Mouse (Mus musculus): ENCODE measurements around the gene Adprhl2. TPM values are rescaled to one million over a fixed set of nuclear protein-coding genes. Genes with fewer than 3 reads are reported as not detected.

The Adprhl2 gene
- polyA plus RNA-seq, 2 experiments = 59.9 to 66.3 TPM

GRCm38 (mm10) chr4:126283582-126283981, 37.9 kb downstream of the Adprhl2 start:
- no peaks in the 10 kb centered on the region for H3K36me3 ChIP-seq (ENCODE audit: control insufficient read depth, insufficient read depth, low read length)
- H3K4me3 ChIP-seq (replicated peaks; ENCODE audit: low read length) = no peak overlapping the region
- DNase-seq (ENCODE audit: low spot score) (no peak), ATAC-seq (ENCODE audit: low FRiP score, low read depth) (no peak)
- peaks cover 36% of the 10 kb centered on the region for H3K4me1 ChIP-seq (ENCODE audit: control insufficient read depth, insufficient read depth, low read length)
- WGBS = 87% methylated on average over 8 of the region's 8 CpGs
- no peak overlapping the region for H3K4me2 ChIP-seq (replicated peaks; ENCODE audit: low read depth, low read length, severe bottlenecking)
- no peak overlapping the region for H3K9ac ChIP-seq (ENCODE audit: low read depth, low read length, severe bottlenecking)
- peaks cover 17% of the 10 kb centered on the region for H3K27me3 ChIP-seq (ENCODE audit: control insufficient read depth, insufficient read depth, low read length)
- no peak overlapping the region for H3K27ac ChIP-seq (replicated peaks; ENCODE audit: low read depth, low read length)
- TF ChIP-seq POLR2A (IDR thresholded peaks at IDR 0.05; ENCODE audit: borderline replicate concordance, extremely low read depth, insufficient read depth, insufficient read length) = no peak
- no peaks in the 10 kb centered on the region for H3K9me3 ChIP-seq (ENCODE audit: control insufficient read depth, low read length)

GRCm38 (mm10) chr4:126281706-126282105, 39.8 kb downstream of the Adprhl2 start:
- TF ChIP-seq POLR2A (IDR thresholded peaks at IDR 0.05; ENCODE audit: borderline replicate concordance, extremely low read depth, insufficient read depth, insufficient read length) = no peak

GRCm38 (mm10) chr4:126278961-126279360, 42.5 kb downstream of the Adprhl2 start:
- Histone ChIP-seq H3K4me2 (replicated peaks; ENCODE audit: low read depth, low read length, severe bottlenecking) (peak overlapping the region; percentile 40), H3K4me3 (replicated peaks; ENCODE audit: low read length) (no peak overlapping the region), H3K9ac (ENCODE audit: low read depth, low read length, severe bottlenecking) (peak overlapping the region; percentile 25; the same call in 1 of the 2 replicates), H3K27me3 (ENCODE audit: control insufficient read depth, insufficient read depth, low read length) (no peaks in the 10 kb centered on the region), H3K9me3 (ENCODE audit: control insufficient read depth, low read length) (no peaks in the 10 kb centered on the region), H3K4me1 (ENCODE audit: control insufficient read depth, insufficient read depth, low read length) (peaks cover 35% of the 10 kb centered on the region), H3K36me3 (ENCODE audit: control insufficient read depth, insufficient read depth, low read length) (peaks cover 17% of the 10 kb centered on the region), H3K27ac (replicated peaks; ENCODE audit: low read depth, low read length) (peak overlapping the region; percentile 91)
- WGBS = 20% methylated on average over 9 of the region's 9 CpGs
- TF ChIP-seq POLR2A (IDR thresholded peaks at IDR 0.05; ENCODE audit: borderline replicate concordance, extremely low read depth, insufficient read depth, insufficient read length) = no peak
- DNase-seq (ENCODE audit: low spot score) (no peak), ATAC-seq (ENCODE audit: low FRiP score, low read depth) (no peak)

More at GRCm38 (mm10) chr4:126281706-126282105, 39.8 kb downstream of the Adprhl2 start:
- Histone ChIP-seq H3K27ac (replicated peaks; ENCODE audit: low read depth, low read length) (peak overlapping the region; percentile 58), H3K27me3 (ENCODE audit: control insufficient read depth, insufficient read depth, low read length) (peaks cover 7% of the 10 kb centered on the region), H3K9ac (ENCODE audit: low read depth, low read length, severe bottlenecking) (no peak overlapping the region), H3K9me3 (ENCODE audit: control insufficient read depth, low read length) (no peaks in the 10 kb centered on the region), H3K4me3 (replicated peaks; ENCODE audit: low read length) (no peak overlapping the region), H3K36me3 (ENCODE audit: control insufficient read depth, insufficient read depth, low read length) (no peaks in the 10 kb centered on the region), H3K4me2 (replicated peaks; ENCODE audit: low read depth, low read length, severe bottlenecking) (no peak overlapping the region), H3K4me1 (ENCODE audit: control insufficient read depth, insufficient read depth, low read length) (peaks cover 35% of the 10 kb centered on the region)
- no peak for ATAC-seq (ENCODE audit: low FRiP score, low read depth)
- WGBS = 51% methylated on average over 9 of the region's 9 CpGs
- DNase-seq (ENCODE audit: low spot score) = no peak

GRCm38 (mm10) chr4:126278565-126278915, 43.0 kb downstream of the Adprhl2 start:
- peaks cover 21% of the 10 kb centered on the region for H3K36me3 ChIP-seq (ENCODE audit: control insufficient read depth, insufficient read depth, low read length)
- TF ChIP-seq POLR2A (IDR thresholded peaks at IDR 0.05; ENCODE audit: borderline replicate concordance, extremely low read depth, insufficient read depth, insufficient read length) = no peak
- peaks cover 35% of the 10 kb centered on the region for H3K4me1 ChIP-seq (ENCODE audit: control insufficient read depth, insufficient read depth, low read length)
- DNase-seq (ENCODE audit: low spot score) (peak; percentile 77), ATAC-seq (ENCODE audit: low FRiP score, low read depth) (peak; percentile 86)
- H3K27me3 ChIP-seq (ENCODE audit: control insufficient read depth, insufficient read depth, low read length) = no peaks in the 10 kb centered on the region
- no peak overlapping the region for H3K4me3 ChIP-seq (replicated peaks; ENCODE audit: low read length)
- H3K9ac ChIP-seq (ENCODE audit: low read depth, low read length, severe bottlenecking) = peak overlapping the region; percentile 25; the same call in 1 of the 2 replicates
- H3K4me2 ChIP-seq (replicated peaks; ENCODE audit: low read depth, low read length, severe bottlenecking) = peak overlapping the region; percentile 40
- WGBS = 13% methylated on average over 9 of the region's 9 CpGs
- H3K9me3 ChIP-seq (ENCODE audit: control insufficient read depth, low read length) = no peaks in the 10 kb centered on the region
- peak overlapping the region; percentile 91 for H3K27ac ChIP-seq (replicated peaks; ENCODE audit: low read depth, low read length)

GRCm38 (mm10) chr4:126277906-126278564, 43.5 kb downstream of the Adprhl2 start:
- peak; percentile 73 for DNase-seq (ENCODE audit: low spot score)
- no peak for TF ChIP-seq POLR2A (IDR thresholded peaks at IDR 0.05; ENCODE audit: borderline replicate concordance, extremely low read depth, insufficient read depth, insufficient read length)
- Histone ChIP-seq H3K27me3 (ENCODE audit: control insufficient read depth, insufficient read depth, low read length) (no peaks in the 10 kb centered on the region), H3K4me2 (replicated peaks; ENCODE audit: low read depth, low read length, severe bottlenecking) (peak overlapping the region; percentile 40), H3K9ac (ENCODE audit: low read depth, low read length, severe bottlenecking) (peak overlapping the region; percentile 25; the same call in 1 of the 2 replicates), H3K4me1 (ENCODE audit: control insufficient read depth, insufficient read depth, low read length) (peaks cover 35% of the 10 kb centered on the region), H3K9me3 (ENCODE audit: control insufficient read depth, low read length) (no peaks in the 10 kb centered on the region), H3K27ac (replicated peaks; ENCODE audit: low read depth, low read length) (peak overlapping the region; percentile 91), H3K36me3 (ENCODE audit: control insufficient read depth, insufficient read depth, low read length) (peaks cover 26% of the 10 kb centered on the region), H3K4me3 (replicated peaks; ENCODE audit: low read length) (no peak overlapping the region)
- peak; percentile 61 for ATAC-seq (ENCODE audit: low FRiP score, low read depth)
- WGBS = 4% methylated on average over 13 of the region's 13 CpGs

All from limb, embryonic 14.5 days (tissue).